Mouse (Mus musculus): ENCODE measurements at regions not wholly inside any gene's neighbourhood (a gene's known extent, or its start where the extent isn't known, plus 50 kb on each side); places are given as distances from the start of the nearest gene placed in this dataset.

DNA sequence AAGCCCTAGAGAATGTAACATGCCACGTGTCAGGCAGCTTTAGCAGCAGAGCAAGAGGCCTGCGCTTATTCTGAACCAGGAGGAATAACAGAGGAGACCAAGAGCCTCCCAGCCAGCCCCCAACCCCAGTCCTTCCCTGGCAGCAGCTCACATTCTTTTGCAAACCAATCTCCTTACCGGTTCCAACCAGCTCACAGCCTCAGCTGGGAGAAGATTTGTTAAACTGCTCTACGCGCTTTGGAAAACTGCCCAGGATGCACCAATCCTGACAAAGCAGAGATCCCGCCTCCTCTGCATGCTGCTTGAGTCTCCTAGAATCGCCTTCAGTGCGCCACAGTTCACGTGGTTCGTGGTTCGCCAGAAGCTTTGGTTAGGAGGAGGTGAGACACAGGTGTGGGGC lies 51.8 kb downstream of the Gm9376 start:
- Histone ChIP-seq H3K4me1 (ENCODE audit: control insufficient read depth, insufficient read depth, low read length) (0 out of 2 replicates have a peak, but pooled peaks cover 5% of the 10 kb centered on the region), H3K9ac (ENCODE audit: low read depth, low read length) (no peak overlapping the region), H3K9me3 (ENCODE audit: control insufficient read depth, low read length) (no peaks in the 10 kb centered on the region), H3K36me3 (ENCODE audit: control insufficient read depth, insufficient read depth, low read length) (no peaks in the 10 kb centered on the region), H3K4me3 (ENCODE audit: low read length) (no peak overlapping the region), H3K4me2 (replicated peaks; ENCODE audit: low read depth, low read length) (no peak overlapping the region), H3K27me3 (ENCODE audit: control insufficient read depth, insufficient read depth, low read length) (peaks cover 19% of the 10 kb centered on the region), H3K27ac (ENCODE audit: low read depth, low read length) (no peak overlapping the region)
- no peak; the same call in 1 of the 2 replicates for ATAC-seq (ENCODE audit: low FRiP score, low TSS enrichment)
- 60% methylated on average over 11 of the region's 11 CpGs for WGBS

DNA sequence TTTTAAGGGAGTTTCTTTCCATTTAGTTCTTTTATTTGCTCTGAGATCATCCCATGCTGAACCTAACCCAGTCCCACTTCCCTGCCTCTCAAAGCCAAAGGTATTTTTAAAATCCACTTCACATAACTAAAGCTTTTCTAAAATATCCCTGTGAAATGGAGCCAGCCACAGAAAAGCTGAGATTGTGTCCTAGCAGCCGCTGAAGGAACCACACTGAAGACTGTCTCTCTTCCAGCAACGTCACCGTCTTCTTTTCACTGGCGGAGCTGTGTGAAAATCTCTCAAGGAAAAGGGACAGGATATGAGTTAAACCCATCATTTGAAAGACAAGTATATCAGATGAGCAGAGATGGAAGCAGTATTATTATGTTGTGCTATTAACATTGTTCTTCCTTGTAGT lies 53.3 kb downstream of the Gm9376 start:
- 82% methylated on average over 4 of the region's 4 CpGs for WGBS
- Histone ChIP-seq H3K27me3 (ENCODE audit: control insufficient read depth, insufficient read depth, low read length) (peaks cover 24% of the 10 kb centered on the region), H3K9me3 (ENCODE audit: control insufficient read depth, low read length) (no peaks in the 10 kb centered on the region), H3K27ac (ENCODE audit: low read depth, low read length) (no peak overlapping the region), H3K4me3 (ENCODE audit: low read length) (no peak overlapping the region), H3K9ac (ENCODE audit: low read depth, low read length) (no peak overlapping the region), H3K4me2 (replicated peaks; ENCODE audit: low read depth, low read length) (no peak overlapping the region), H3K36me3 (ENCODE audit: control insufficient read depth, insufficient read depth, low read length) (no peaks in the 10 kb centered on the region), H3K4me1 (ENCODE audit: control insufficient read depth, insufficient read depth, low read length) (0 out of 2 replicates have a peak, but pooled peaks cover 5% of the 10 kb centered on the region)
- ATAC-seq (ENCODE audit: low FRiP score, low TSS enrichment) = no peak

DNA sequence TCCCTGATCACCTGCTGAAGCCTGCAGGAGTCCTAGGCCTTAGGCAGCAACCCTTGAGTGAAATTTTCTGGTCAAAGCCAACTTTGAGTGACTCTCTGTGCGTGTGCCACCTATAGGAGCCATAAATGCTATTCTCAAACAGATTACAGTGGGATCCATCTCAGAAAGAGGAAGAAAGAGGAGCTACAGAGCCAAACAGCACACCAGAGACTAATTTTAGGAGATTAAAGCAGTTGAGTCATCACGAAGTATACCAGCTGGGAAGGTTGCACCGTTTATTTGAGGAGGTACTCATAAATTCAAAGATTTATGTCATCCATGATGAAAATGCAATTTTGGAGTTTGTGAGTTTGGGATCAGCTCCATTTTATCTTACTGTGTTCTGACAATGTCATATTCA lies 54.3 kb downstream of the Gm9376 start:
- WGBS = 75% methylated on average over 3 of the region's 3 CpGs
- peaks cover 24% of the 10 kb centered on the region for H3K27me3 ChIP-seq (ENCODE audit: control insufficient read depth, insufficient read depth, low read length)
- no peak overlapping the region for H3K4me2 ChIP-seq (replicated peaks; ENCODE audit: low read depth, low read length)
- ATAC-seq (ENCODE audit: low FRiP score, low TSS enrichment) = no peak
- H3K9ac ChIP-seq (ENCODE audit: low read depth, low read length) = no peak overlapping the region
- H3K4me3 ChIP-seq (ENCODE audit: low read length) = no peak overlapping the region
- no peak overlapping the region for H3K27ac ChIP-seq (ENCODE audit: low read depth, low read length)
- H3K9me3 ChIP-seq (ENCODE audit: control insufficient read depth, low read length) = no peaks in the 10 kb centered on the region
- 0 out of 2 replicates have a peak, but pooled peaks cover 5% of the 10 kb centered on the region for H3K4me1 ChIP-seq (ENCODE audit: control insufficient read depth, insufficient read depth, low read length)
- no peaks in the 10 kb centered on the region for H3K36me3 ChIP-seq (ENCODE audit: control insufficient read depth, insufficient read depth, low read length)

- Histone ChIP-seq H3K4me2 (replicated peaks; ENCODE audit: low read depth, low read length) (peak overlapping the region; percentile 48), H3K27ac (ENCODE audit: low read depth, low read length) (no peak overlapping the region), H3K9ac (ENCODE audit: low read depth, low read length) (0 out of 2 replicates have a peak overlapping the region, but pooled peaks have one; percentile 23), H3K4me1 (ENCODE audit: control insufficient read depth, insufficient read depth, low read length) (0 out of 2 replicates have a peak, but pooled peaks cover 5% of the 10 kb centered on the region), H3K27me3 (ENCODE audit: control insufficient read depth, insufficient read depth, low read length) (peaks cover 24% of the 10 kb centered on the region), H3K36me3 (ENCODE audit: control insufficient read depth, insufficient read depth, low read length) (no peaks in the 10 kb centered on the region), H3K4me3 (ENCODE audit: low read length) (peak overlapping the region; percentile 32), H3K9me3 (ENCODE audit: control insufficient read depth, low read length) (no peaks in the 10 kb centered on the region)
- no peak for ATAC-seq (ENCODE audit: low FRiP score, low TSS enrichment)
- 14% methylated on average over 26 of the region's 26 CpGs for WGBS
Measured at GRCm38 (mm10) chr14:118322003-118322821, 55.5 kb downstream of the Gm9376 start.

GRCm38 (mm10) chr14:118322865-118323264 lies 56.1 kb downstream of the Gm9376 start:
- ATAC-seq (ENCODE audit: low FRiP score, low TSS enrichment) = no peak
- Histone ChIP-seq H3K27me3 (ENCODE audit: control insufficient read depth, insufficient read depth, low read length) (peaks cover 24% of the 10 kb centered on the region), H3K4me2 (replicated peaks; ENCODE audit: low read depth, low read length) (peak overlapping the region; percentile 48; the same call in 1 of the 2 replicates), H3K4me3 (ENCODE audit: low read length) (peak overlapping the region; percentile 32; the same call in 1 of the 2 replicates), H3K36me3 (ENCODE audit: control insufficient read depth, insufficient read depth, low read length) (no peaks in the 10 kb centered on the region), H3K9me3 (ENCODE audit: control insufficient read depth, low read length) (no peaks in the 10 kb centered on the region), H3K27ac (ENCODE audit: low read depth, low read length) (no peak overlapping the region), H3K9ac (ENCODE audit: low read depth, low read length) (no peak overlapping the region), H3K4me1 (ENCODE audit: control insufficient read depth, insufficient read depth, low read length) (0 out of 2 replicates have a peak, but pooled peaks cover 5% of the 10 kb centered on the region)
- 16% methylated on average over 11 of the region's 11 CpGs for WGBS

DNA sequence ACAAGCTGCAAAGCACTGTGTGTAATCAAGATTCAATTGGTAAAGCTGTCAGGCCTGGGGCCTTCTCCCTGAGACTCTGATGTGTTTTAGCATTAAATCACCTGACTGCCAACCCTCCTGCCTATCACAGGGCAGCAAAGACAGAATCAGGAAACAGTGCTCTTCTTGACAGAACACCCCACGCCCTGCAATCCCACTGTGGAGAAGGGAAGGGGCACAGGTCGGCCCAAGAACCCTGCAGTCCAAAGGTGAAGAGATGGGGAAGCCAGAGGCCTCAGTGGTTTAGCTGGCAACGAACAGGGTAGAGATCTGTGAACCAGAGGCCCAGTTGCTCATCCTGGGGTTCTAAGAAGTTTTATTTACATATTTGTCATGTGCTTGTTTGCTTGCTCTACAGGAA lies 71.3 kb downstream of the Gm9376 start:
- H3K4me2 ChIP-seq (replicated peaks; ENCODE audit: low read depth, low read length) = no peak overlapping the region
- H3K4me3 ChIP-seq (ENCODE audit: low read length) = no peak overlapping the region
- no peaks in the 10 kb centered on the region for H3K27me3 ChIP-seq (ENCODE audit: control insufficient read depth, insufficient read depth, low read length)
- no peaks in the 10 kb centered on the region for H3K4me1 ChIP-seq (ENCODE audit: control insufficient read depth, insufficient read depth, low read length)
- no peaks in the 10 kb centered on the region for H3K36me3 ChIP-seq (ENCODE audit: control insufficient read depth, insufficient read depth, low read length)
- 72% methylated on average over 3 of the region's 3 CpGs for WGBS
- no peak for ATAC-seq (ENCODE audit: low FRiP score, low TSS enrichment)
- H3K9ac ChIP-seq (ENCODE audit: low read depth, low read length) = no peak overlapping the region
- no peak overlapping the region for H3K27ac ChIP-seq (ENCODE audit: low read depth, low read length)
- H3K9me3 ChIP-seq (ENCODE audit: control insufficient read depth, low read length) = no peaks in the 10 kb centered on the region

GRCm38 (mm10) chr14:118362931-118363330 lies 96.2 kb downstream of the Gm9376 start:
- Histone ChIP-seq H3K36me3 (ENCODE audit: control insufficient read depth, insufficient read depth, low read length) (no peaks in the 10 kb centered on the region), H3K4me3 (ENCODE audit: low read length) (0 out of 2 replicates have a peak overlapping the region, but pooled peaks have one; percentile 22), H3K4me2 (replicated peaks; ENCODE audit: low read depth, low read length) (peak overlapping the region; percentile 39), H3K27ac (ENCODE audit: low read depth, low read length) (no peak overlapping the region), H3K9me3 (ENCODE audit: control insufficient read depth, low read length) (no peaks in the 10 kb centered on the region), H3K9ac (ENCODE audit: low read depth, low read length) (no peak overlapping the region), H3K27me3 (ENCODE audit: control insufficient read depth, insufficient read depth, low read length) (0 out of 2 replicates have a peak, but pooled peaks cover 3% of the 10 kb centered on the region), H3K4me1 (ENCODE audit: control insufficient read depth, insufficient read depth, low read length) (no peaks in the 10 kb centered on the region)
- WGBS = 46% methylated on average over 11 of the region's 11 CpGs
- ATAC-seq (ENCODE audit: low FRiP score, low TSS enrichment) = no peak

DNA sequence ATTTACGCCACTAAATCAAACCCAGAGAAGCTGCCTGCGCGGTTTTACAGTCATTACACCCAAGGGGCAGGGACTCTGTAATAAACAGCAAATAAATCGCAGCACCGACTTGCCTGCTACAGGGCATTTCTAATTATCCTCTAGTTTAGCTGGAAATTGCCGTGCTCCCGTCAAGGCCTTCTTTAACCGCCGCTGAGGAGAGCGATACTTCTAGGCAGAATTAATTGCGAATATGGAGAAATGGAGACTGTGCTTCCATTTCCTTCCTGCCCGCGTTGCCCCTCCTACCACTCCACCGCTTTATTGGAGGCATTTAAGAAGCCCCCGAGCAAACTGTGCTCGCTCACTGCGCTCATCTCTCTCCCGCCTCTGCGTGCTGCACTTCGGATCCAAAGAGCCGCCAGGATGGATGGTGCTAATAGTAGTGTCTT lies 96.6 kb downstream of the Gm9376 start:
- peak overlapping the region; percentile 39 for H3K4me2 ChIP-seq (replicated peaks; ENCODE audit: low read depth, low read length)
- no peak overlapping the region for H3K27ac ChIP-seq (ENCODE audit: low read depth, low read length)
- H3K4me1 ChIP-seq (ENCODE audit: control insufficient read depth, insufficient read depth, low read length) = no peaks in the 10 kb centered on the region
- 36% methylated on average over 21 of the region's 21 CpGs for WGBS
- no peaks in the 10 kb centered on the region for H3K9me3 ChIP-seq (ENCODE audit: control insufficient read depth, low read length)
- no peaks in the 10 kb centered on the region for H3K36me3 ChIP-seq (ENCODE audit: control insufficient read depth, insufficient read depth, low read length)
- ATAC-seq (ENCODE audit: low FRiP score, low TSS enrichment) = no peak
- H3K9ac ChIP-seq (ENCODE audit: low read depth, low read length) = no peak overlapping the region
- 0 out of 2 replicates have a peak, but pooled peaks cover 3% of the 10 kb centered on the region for H3K27me3 ChIP-seq (ENCODE audit: control insufficient read depth, insufficient read depth, low read length)
- peak overlapping the region; percentile 22 for H3K4me3 ChIP-seq (ENCODE audit: low read length)

- no peaks in the 10 kb centered on the region for H3K9me3 ChIP-seq (ENCODE audit: control insufficient read depth, low read length)
- peaks cover 7% of the 10 kb centered on the region for H3K4me1 ChIP-seq (ENCODE audit: control insufficient read depth, insufficient read depth, low read length)
- H3K27ac ChIP-seq (ENCODE audit: low read depth, low read length) = no peak overlapping the region
- H3K27me3 ChIP-seq (ENCODE audit: control insufficient read depth, insufficient read depth, low read length) = no peaks in the 10 kb centered on the region
- no peak overlapping the region for H3K9ac ChIP-seq (ENCODE audit: low read depth, low read length)
- no peaks in the 10 kb centered on the region for H3K36me3 ChIP-seq (ENCODE audit: control insufficient read depth, insufficient read depth, low read length)
- WGBS = 79% methylated on average over 4 of the region's 4 CpGs
- no peak for ATAC-seq (ENCODE audit: low FRiP score, low TSS enrichment)
- no peak overlapping the region for H3K4me2 ChIP-seq (replicated peaks; ENCODE audit: low read depth, low read length)
- no peak overlapping the region for H3K4me3 ChIP-seq (ENCODE audit: low read length)
Measured at GRCm38 (mm10) chr14:118366522-118366921, 99.8 kb downstream of the Gm9376 start.
